Mouse (Mus musculus) adrenal gland, adult (tissue): ENCODE data around the gene Sigirr.
A peak's percentile ranks its signal among the peaks of the same experiment; 100 is the strongest.

Experiments
- DNase-seq, 2 experiments: peaks; one replicate each; pipeline ENCODE4 v3.0.0; 2022 to 2023; ENCODE audit warnings: low spot score in 1 of 2; ENCODE audit not compliant: inconsistent age in 2 of 2

Sigirr gene

GRCm38 (mm10) chr7:141061269-141061692, 39.1 kb downstream of the Sigirr start:
- DNase-seq, result no peak

GRCm38 (mm10) chr7:141060426-141061242, 39.7 kb downstream of the Sigirr start, which contains the start of gene B4galnt4:
TSS of gene B4galnt4 (plus strand) at chr7:141061104.
- peak; percentile 76 to 82 for DNase-seq

- no peak for DNase-seq
These were observed 40.4 kb downstream of the Sigirr start for GRCm38 (mm10) chr7:141059929-141060328.

GRCm38 (mm10) chr7:141058601-141059341, 41.6 kb downstream of the Sigirr start:
- DNase-seq, result no peak

GRCm38 (mm10) chr7:141057541-141057940, 42.8 kb downstream of the Sigirr start:
- no peak for DNase-seq

- no peak for DNase-seq
These were observed 43.4 kb downstream of the Sigirr start for GRCm38 (mm10) chr7:141056976-141057375.

GRCm38 (mm10) chr7:141055785-141056184, 44.6 kb downstream of the Sigirr start:
- DNase-seq, result no peak

GRCm38 (mm10) chr7:141052421-141052820, 48.0 kb downstream of the Sigirr start:
- no peak for DNase-seq

GRCm38 (mm10) chr7:141052016-141052415, 48.4 kb downstream of the Sigirr start:
- DNase-seq, result no peak

GRCm38 (mm10) chr7:141051060-141051685, 49.2 kb downstream of the Sigirr start:
- DNase-seq, result peak in 1 of 2 experiments; percentile 56

- peak in 1 of 2 experiments; percentile 38 for DNase-seq
These were observed 51.0 kb downstream of the Sigirr start for GRCm38 (mm10) chr7:141049326-141049725.

GRCm38 (mm10) chr7:141048226-141049218, 51.9 kb downstream of the Sigirr start:
- DNase-seq, result peak; percentile 90 to 97

- DNase-seq, result peak; percentile 81 to 91
These were observed 52.7 kb downstream of the Sigirr start for GRCm38 (mm10) chr7:141047581-141048225.

GRCm38 (mm10) chr7:141046931-141047580, 53.3 kb downstream of the Sigirr start:
- DNase-seq, result peak; percentile 35 to 71

GRCm38 (mm10) chr7:141042539-141042938, 57.8 kb downstream of the Sigirr start:
- no peak for DNase-seq

GRCm38 (mm10) chr7:141041661-141042060, 58.7 kb downstream of the Sigirr start:
- DNase-seq, result peak; percentile 77 to 82
